Mouse (Mus musculus) intestine, embryonic 16.5 days (tissue): ENCODE data around the gene Ulk2. TPM values are rescaled to one million over a fixed set of nuclear protein-coding genes. Genes with fewer than 3 reads are reported as not detected.

ENCODE experiments used
- ATAC-seq: fragments of 200-750 bp; cut with Nextera tagmentation; 2 replicates; pipeline ENCODE4 v1.8.0; 2017; ENCODE audit warnings: moderate TSS enrichment, moderate library complexity
- H3K27ac ChIP-seq: fragments of 300-500 bp; sonication (generic); 2 replicates; pipeline ENCODE4 v1.5.1; 2014; ENCODE audit warnings: mild to moderate bottlenecking, low read length
- H3K27me3 ChIP-seq: fragments of 300-500 bp; sonication (generic); replicated peaks from 2 replicates; pipeline ENCODE4 v1.6.1; 2014; ENCODE audit warnings: low read length, control low read depth, mixed read lengths; ENCODE audit not compliant: control insufficient read depth, insufficient read depth
- H3K36me3 ChIP-seq: fragments of 300-500 bp; sonication (generic); 2 replicates; pipeline ENCODE4 v1.6.1; 2014; ENCODE audit warnings: low read length, control low read depth; ENCODE audit not compliant: control insufficient read depth, insufficient read depth
- H3K4me1 ChIP-seq: fragments of 300-500 bp; sonication (generic); 2 replicates; pipeline ENCODE4 v1.6.1; 2014; ENCODE audit warnings: low read length, control low read depth, mixed read lengths; ENCODE audit not compliant: control insufficient read depth, insufficient read depth
- H3K4me2 ChIP-seq: fragments of 300-500 bp; sonication (generic); 2 replicates; pipeline ENCODE4 v1.6.1; 2014; ENCODE audit warnings: low read depth, low read length, control low read depth
- H3K4me3 ChIP-seq: fragments of 300-500 bp; sonication (generic); 2 replicates; pipeline ENCODE4 v1.5.1; 2014; ENCODE audit warnings: mild to moderate bottlenecking, low read length
- H3K9ac ChIP-seq: fragments of 300-500 bp; sonication (generic); 2 replicates; pipeline ENCODE4 v1.6.1; 2014; ENCODE audit warnings: low read depth, low read length
- H3K9me3 ChIP-seq: fragments of 300-500 bp; sonication (generic); 2 replicates; pipeline ENCODE4 v1.6.1; 2016; ENCODE audit warnings: low read length, control low read depth; ENCODE audit not compliant: control insufficient read depth
- WGBS: fragments of 180-500 bp; shearing (Covaris S2); extraction: QIAGEN DNeasy Blood & Tissue Kit; methylation state at CpG from one replicate; pipeline ENCODE4 v1.1.7; 2014; 5-methylcytosine and 5-hydroxymethylcytosine counted together
- polyA plus RNA-seq: library from polyadenylated mRNA; unstranded; fragments of >200 nt; fragmentation: Nextera tagmentation; extraction: Ambion mirVana; gene quantifications from 2 replicates; pipeline ENCODE4 v1.2.1, GENCODE M21; 2015

Gene Ulk2
- polyA plus RNA-seq = 5.7 and 6.8 TPM in 2 replicates

DNA sequence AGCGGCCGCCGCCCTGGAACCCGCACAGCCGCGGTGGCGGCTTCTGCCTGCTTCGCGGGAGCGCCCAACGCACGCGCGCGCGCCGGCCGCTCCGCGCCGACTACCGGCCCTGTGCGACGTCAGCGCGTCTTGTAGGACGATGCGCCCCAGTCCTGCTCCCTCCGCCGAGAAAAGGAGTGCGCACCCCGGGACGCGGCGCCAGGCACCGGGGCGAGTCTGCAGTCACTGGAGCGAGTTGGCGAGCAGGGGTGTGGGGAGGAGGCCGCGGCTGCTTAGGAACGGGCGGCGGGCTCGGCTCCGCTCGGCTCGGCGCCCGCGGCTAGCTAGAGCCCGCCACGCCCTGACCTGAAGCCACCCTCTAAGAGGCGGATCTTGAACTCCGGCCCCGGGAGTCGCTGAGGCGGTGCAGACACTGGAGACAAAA, at the start of gene Ulk2:
Gene Ulk2 (minus strand): TSS at position 86 of the 424 bp plus-strand sequence.
- Histone ChIP-seq H3K36me3 (no peaks in the 10 kb centered on the region), H3K4me2 (peak within 1 kb of the TSS; percentile 83), H3K9ac (peak within 1 kb of the TSS; percentile 97), H3K4me3 (peak within 1 kb of the TSS; percentile 96), H3K9me3 (no peaks in the 10 kb centered on the region), H3K27me3 (no peaks in the 10 kb centered on the region), H3K4me1 (0 out of 2 replicates have a peak, but pooled peaks cover 2% of the 10 kb centered on the region), H3K27ac (peak within 1 kb of the TSS; percentile 83)
- ATAC-seq = peak; percentile 89
- WGBS = under 1% methylated on average over 58 of the region's 58 CpGs

GRCm38 (mm10) chr11:61882183-61882582, 27.3 kb upstream of the Ulk2 start:
- H3K9ac ChIP-seq = no peak overlapping the region
- no peak overlapping the region for H3K4me3 ChIP-seq
- ATAC-seq = peak; percentile 44
- H3K27ac ChIP-seq = no peak overlapping the region
- H3K4me1 ChIP-seq = no peaks in the 10 kb centered on the region
- 76% methylated on average over 5 of the region's 5 CpGs for WGBS
- 0 out of 2 replicates have a peak, but pooled peaks cover 5% of the 10 kb centered on the region for H3K36me3 ChIP-seq
- H3K27me3 ChIP-seq = no peaks in the 10 kb centered on the region
- no peaks in the 10 kb centered on the region for H3K9me3 ChIP-seq
- no peak overlapping the region for H3K4me2 ChIP-seq

DNA sequence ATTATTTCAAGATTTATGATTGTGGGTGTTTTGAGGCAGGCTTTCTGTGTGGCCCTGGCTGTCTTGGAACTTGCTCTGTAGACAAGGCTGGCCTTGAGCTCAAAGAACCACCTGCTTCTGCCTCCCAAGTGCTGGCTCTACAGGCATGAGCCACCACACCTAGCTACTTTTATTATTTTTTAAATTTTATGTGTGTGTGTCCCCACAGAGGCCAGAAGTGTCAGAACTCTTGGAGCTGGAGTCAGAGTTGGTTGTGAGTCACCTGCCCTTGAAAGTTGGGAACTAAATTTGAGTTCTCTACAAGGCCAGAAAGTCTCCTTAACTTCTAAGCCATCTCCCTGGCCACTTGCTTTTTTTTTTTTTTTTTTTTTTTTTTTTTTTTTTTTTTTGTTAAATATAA, 25.0 kb upstream of the Ulk2 start:
- Histone ChIP-seq H3K27me3 (no peaks in the 10 kb centered on the region), H3K9me3 (no peaks in the 10 kb centered on the region), H3K4me1 (no peaks in the 10 kb centered on the region), H3K4me3 (no peak overlapping the region), H3K27ac (no peak overlapping the region), H3K9ac (no peak overlapping the region), H3K4me2 (no peak overlapping the region), H3K36me3 (0 out of 2 replicates have a peak, but pooled peaks cover 8% of the 10 kb centered on the region)
- no peak for ATAC-seq

DNA sequence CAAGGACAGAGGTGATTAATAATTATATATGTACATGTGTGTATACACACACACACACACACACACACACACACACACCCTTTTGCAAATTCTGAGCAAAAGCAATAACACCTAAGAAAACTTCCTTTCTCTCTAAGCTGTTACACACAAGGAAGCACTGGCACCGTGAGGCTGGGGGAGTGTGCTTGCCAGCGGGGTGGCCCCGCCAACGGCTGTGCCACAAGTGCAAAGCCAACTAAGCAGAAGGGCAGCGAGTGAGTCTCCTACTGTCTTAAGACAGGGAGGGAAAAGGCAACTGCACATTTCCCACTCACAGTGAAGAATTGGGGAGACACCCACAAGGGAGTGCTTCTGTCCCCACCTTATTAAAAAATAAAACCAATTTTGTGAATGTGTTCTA, 17.0 kb upstream of the Ulk2 start:
- no peaks in the 10 kb centered on the region for H3K4me1 ChIP-seq
- WGBS = 96% methylated on average over 5 of the region's 5 CpGs

GRCm38 (mm10) chr11:61866856-61867255, 12.0 kb upstream of the Ulk2 start:
- H3K9ac ChIP-seq = no peak overlapping the region
- no peaks in the 10 kb centered on the region for H3K27me3 ChIP-seq
- ATAC-seq = no peak
- no peak overlapping the region for H3K4me3 ChIP-seq
- H3K9me3 ChIP-seq = no peaks in the 10 kb centered on the region
- H3K4me2 ChIP-seq = no peak overlapping the region
- 0 out of 2 replicates have a peak, but pooled peaks cover 3% of the 10 kb centered on the region for H3K36me3 ChIP-seq
- no peaks in the 10 kb centered on the region for H3K4me1 ChIP-seq
- no peak overlapping the region for H3K27ac ChIP-seq

More for the DNA sequence above, 17.0 kb upstream of the Ulk2 start:
- Histone ChIP-seq H3K27me3 (no peaks in the 10 kb centered on the region), H3K27ac (no peak overlapping the region), H3K36me3 (0 out of 2 replicates have a peak, but pooled peaks cover 5% of the 10 kb centered on the region), H3K4me2 (no peak overlapping the region), H3K4me3 (no peak overlapping the region), H3K9ac (no peak overlapping the region), H3K9me3 (no peaks in the 10 kb centered on the region)
- ATAC-seq = no peak

DNA sequence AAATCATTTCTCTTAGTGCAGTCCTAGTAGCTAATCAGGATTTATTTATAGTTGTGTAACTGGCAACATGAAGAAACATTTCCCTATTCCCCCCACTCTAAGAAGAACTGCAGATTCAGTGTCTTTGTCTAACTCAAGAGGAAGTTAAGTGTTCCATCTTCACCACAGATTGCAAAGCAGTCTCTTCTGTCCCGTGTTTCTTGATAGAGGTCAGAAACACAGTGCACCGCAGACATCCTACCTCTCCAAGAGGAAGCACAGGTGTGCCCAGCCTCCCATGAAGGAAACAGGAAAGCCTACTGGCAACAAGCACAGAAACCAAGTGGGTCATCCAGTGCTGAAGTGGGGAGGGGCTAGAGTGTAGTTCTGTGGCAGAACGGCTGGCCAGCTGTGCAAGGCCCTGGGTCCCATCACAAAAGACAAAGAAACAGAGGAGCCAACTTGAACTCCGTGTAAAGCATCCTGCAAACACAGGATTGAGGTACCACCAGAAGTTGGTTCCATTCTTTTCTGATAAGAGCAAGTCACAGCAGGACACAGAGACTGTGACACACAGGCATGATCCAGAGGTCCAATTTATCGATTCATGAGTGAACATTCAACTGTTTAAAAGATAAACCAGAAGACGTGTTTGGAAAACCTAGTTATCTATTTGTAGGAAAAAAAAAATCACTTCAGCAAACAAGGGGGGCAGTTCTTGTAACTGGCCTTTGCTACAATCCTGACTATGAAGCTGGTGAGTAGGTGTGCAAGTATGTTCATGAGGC, 7.1 kb upstream of the Ulk2 start:
- H3K4me3 ChIP-seq = no peak overlapping the region
- H3K4me1 ChIP-seq = no peaks in the 10 kb centered on the region
- no peak overlapping the region for H3K27ac ChIP-seq
- WGBS = 66% methylated on average over 6 of the region's 6 CpGs
- no peak overlapping the region for H3K4me2 ChIP-seq
- H3K36me3 ChIP-seq = no peaks in the 10 kb centered on the region
- no peak overlapping the region for H3K9ac ChIP-seq
- ATAC-seq = no peak
- H3K9me3 ChIP-seq = no peaks in the 10 kb centered on the region
- no peaks in the 10 kb centered on the region for H3K27me3 ChIP-seq

DNA sequence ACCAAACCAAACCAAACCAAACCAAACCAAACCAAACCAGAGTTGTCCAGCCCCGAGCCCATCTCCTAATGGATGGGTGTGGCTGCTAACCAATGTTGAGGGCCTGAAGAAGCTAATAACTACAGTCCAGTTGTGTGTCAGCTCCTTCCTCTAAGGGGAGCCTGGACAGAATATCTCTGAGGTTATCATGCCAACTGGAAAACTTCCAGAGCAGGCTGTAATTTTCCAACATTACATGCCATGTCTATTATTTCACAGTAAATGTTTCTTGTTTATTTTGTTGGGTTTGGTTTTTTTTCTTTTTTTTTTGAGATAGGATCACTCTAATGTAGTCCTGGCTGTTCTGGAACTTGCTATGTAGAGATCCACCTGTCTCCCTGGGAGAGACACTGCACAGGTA, 4.4 kb upstream of the Ulk2 start:
- Histone ChIP-seq H3K4me2 (no peak overlapping the region), H3K36me3 (no peaks in the 10 kb centered on the region), H3K4me3 (no peak overlapping the region), H3K27ac (no peak overlapping the region), H3K9ac (no peak overlapping the region), H3K27me3 (no peaks in the 10 kb centered on the region), H3K9me3 (no peaks in the 10 kb centered on the region), H3K4me1 (no peaks in the 10 kb centered on the region)
- WGBS = 73% methylated on average over 1 of the region's 1 CpGs
- no peak for ATAC-seq

DNA sequence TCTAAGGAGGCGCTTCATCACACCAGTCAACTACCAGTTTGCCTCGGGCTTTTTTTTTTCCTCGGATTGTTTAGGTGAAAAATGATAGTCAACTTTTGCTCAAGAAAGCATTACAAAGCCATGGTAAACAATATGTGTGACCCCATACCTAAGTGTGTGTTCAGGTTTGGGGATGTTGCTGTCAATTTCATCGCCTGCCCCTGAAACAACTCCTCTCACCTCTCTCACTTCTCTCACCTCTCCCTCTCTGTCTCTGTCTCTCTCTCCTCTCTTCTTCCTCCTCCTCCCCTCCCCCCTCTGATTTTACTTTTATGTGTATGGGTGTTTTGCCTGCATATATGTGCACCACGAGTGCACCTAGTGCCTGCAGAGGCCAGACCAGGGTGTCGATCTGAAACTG, 666 bp upstream of the Ulk2 start:
- peak overlapping the region; percentile 96 for H3K4me3 ChIP-seq
- H3K36me3 ChIP-seq = no peaks in the 10 kb centered on the region
- WGBS = 45% methylated on average over 6 of the region's 6 CpGs
- ATAC-seq = no peak
- peak overlapping the region; percentile 97 for H3K9ac ChIP-seq
- H3K4me1 ChIP-seq = 0 out of 2 replicates have a peak, but pooled peaks cover 2% of the 10 kb centered on the region
- peak overlapping the region; percentile 83 for H3K4me2 ChIP-seq
- H3K27ac ChIP-seq = no peak overlapping the region
- H3K9me3 ChIP-seq = no peaks in the 10 kb centered on the region
- H3K27me3 ChIP-seq = no peaks in the 10 kb centered on the region

- Histone ChIP-seq H3K4me2 (peak overlapping the region; percentile 83), H3K36me3 (no peaks in the 10 kb centered on the region), H3K4me1 (0 out of 2 replicates have a peak, but pooled peaks cover 2% of the 10 kb centered on the region), H3K9ac (peak overlapping the region; percentile 97), H3K4me3 (peak overlapping the region; percentile 96), H3K27ac (peak overlapping the region; percentile 83), H3K9me3 (no peaks in the 10 kb centered on the region), H3K27me3 (no peaks in the 10 kb centered on the region)
- ATAC-seq = peak; percentile 89
- WGBS = under 1% methylated on average over 86 of the region's 87 CpGs
Measured at GRCm38 (mm10) chr11:61854211-61854987, 474 bp downstream of the Ulk2 start.
